Mouse (Mus musculus) heart, embryonic 15.5 days (tissue): Measurements from ENCODE around the gene Sspn. TPM values are rescaled to one million over a fixed set of nuclear protein-coding genes. Genes with fewer than 3 reads are reported as not detected.

Experiments used
- ATAC-seq: fragments of 200-750 bp; cut with Nextera tagmentation; replicated peaks from 2 replicates; pipeline ENCODE4 v1.8.0; 2017; ENCODE audit warnings: low read depth, moderate TSS enrichment; ENCODE audit not compliant: insufficient number of reproducible peaks, insufficient read depth, low FRiP score
- H3K27ac ChIP-seq: fragments of 300-500 bp; sonication (generic); 2 replicates; pipeline ENCODE4 v1.5.1; 2015; ENCODE audit warnings: mild to moderate bottlenecking, inconsistent platforms
- H3K27me3 ChIP-seq: fragments of 300-500 bp; sonication (generic); 2 replicates; pipeline ENCODE4 v1.6.1; 2015; ENCODE audit warnings: inconsistent platforms
- H3K36me3 ChIP-seq: fragments of 300-500 bp; sonication (generic); 2 replicates; pipeline ENCODE4 v1.6.1; 2015; ENCODE audit warnings: mild to moderate bottlenecking, inconsistent platforms
- H3K4me1 ChIP-seq: fragments of 300-500 bp; sonication (generic); replicated peaks from 2 replicates; pipeline ENCODE4 v1.6.1; 2015; ENCODE audit warnings: inconsistent platforms
- H3K4me2 ChIP-seq: fragments of 300-500 bp; sonication (generic); 2 replicates; pipeline ENCODE4 v1.6.1; 2015; ENCODE audit warnings: inconsistent platforms, mild to moderate bottlenecking, moderate library complexity
- H3K4me3 ChIP-seq: fragments of 300-500 bp; sonication (generic); 2 replicates; pipeline ENCODE4 v1.5.1; 2015; ENCODE audit warnings: mild to moderate bottlenecking, inconsistent platforms
- H3K9ac ChIP-seq: fragments of 300-500 bp; sonication (generic); 2 replicates; pipeline ENCODE4 v1.6.1; 2015; ENCODE audit warnings: mild to moderate bottlenecking, inconsistent platforms
- H3K9me3 ChIP-seq: fragments of 300-500 bp; sonication (generic); replicated peaks from 2 replicates; pipeline ENCODE4 v1.6.1; 2016; ENCODE audit warnings: inconsistent platforms
- WGBS: fragments of 180-500 bp; shearing (Covaris S2); methylation state at CpG from one replicate; pipeline ENCODE4 v1.1.7; 2015; ENCODE audit warnings: mixed read lengths; 5-methylcytosine and 5-hydroxymethylcytosine counted together
- polyA plus RNA-seq: library from polyadenylated mRNA; unstranded; fragments of >200 nt; fragmentation: Nextera tagmentation; extraction: Ambion mirVana; gene quantifications from 2 replicates; pipeline ENCODE4 v1.2.1, GENCODE M21; 2015

The Sspn gene
- polyA plus RNA-seq, 1 experiment from 2014 or later = 71.4 TPM

DNA sequence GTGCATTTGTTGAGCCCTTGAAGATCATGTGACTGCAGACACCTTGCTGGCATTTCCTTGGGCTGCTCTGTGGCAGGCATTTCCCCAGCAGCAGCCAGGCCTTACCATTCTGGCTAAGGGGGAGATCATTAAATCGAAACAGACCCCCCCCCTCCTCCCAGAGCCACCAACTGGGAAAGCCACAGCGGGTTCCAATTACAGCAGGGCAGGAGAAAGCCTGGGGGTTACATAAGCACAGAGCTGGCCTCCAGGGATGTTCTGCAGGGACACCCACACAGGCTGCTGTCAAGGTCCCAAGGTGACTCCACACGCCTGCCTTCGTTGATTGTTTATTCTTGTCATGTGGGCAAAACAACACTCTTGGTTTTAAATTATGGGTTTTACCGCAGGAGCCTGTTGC lies 26.6 kb downstream of the Sspn start:
- no peak overlapping the region for H3K4me2 ChIP-seq
- H3K27me3 ChIP-seq = no peaks in the 10 kb centered on the region
- ATAC-seq = no peak
- H3K4me3 ChIP-seq = no peak overlapping the region
- peak overlapping the region; percentile 86 for H3K27ac ChIP-seq
- H3K36me3 ChIP-seq = 0 out of 2 replicates have a peak, but pooled peaks cover 4% of the 10 kb centered on the region
- H3K9ac ChIP-seq = no peak overlapping the region
- 35% methylated on average over 5 of the region's 5 CpGs for WGBS
- peaks cover 35% of the 10 kb centered on the region for H3K4me1 ChIP-seq
- H3K9me3 ChIP-seq = no peaks in the 10 kb centered on the region

DNA sequence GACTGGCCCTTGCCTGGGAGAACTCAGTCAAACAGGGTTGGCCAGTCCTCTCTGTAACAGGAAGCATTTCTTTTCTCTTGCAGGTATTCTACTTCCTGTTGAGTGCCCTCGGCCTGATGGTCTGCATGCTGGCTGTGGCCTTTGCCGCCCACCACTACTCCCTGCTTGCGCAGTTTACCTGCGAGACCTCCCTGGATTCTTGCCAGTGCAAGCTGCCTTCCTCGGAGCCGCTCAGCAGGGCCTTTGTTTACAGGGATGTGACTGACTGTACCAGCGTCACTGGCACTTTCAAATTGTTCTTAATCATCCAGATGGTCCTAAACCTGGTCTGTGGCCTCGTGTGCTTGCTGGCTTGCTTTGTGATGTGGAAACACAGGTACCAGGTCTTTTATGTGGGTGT lies 29.6 kb downstream of the Sspn start:
- Histone ChIP-seq H3K4me1 (peaks cover 33% of the 10 kb centered on the region), H3K27me3 (no peaks in the 10 kb centered on the region), H3K27ac (no peak overlapping the region), H3K9ac (no peak overlapping the region), H3K4me3 (no peak overlapping the region), H3K4me2 (no peak overlapping the region), H3K36me3 (0 out of 2 replicates have a peak, but pooled peaks cover 4% of the 10 kb centered on the region), H3K9me3 (no peaks in the 10 kb centered on the region)
- no peak for ATAC-seq
- WGBS = 60% methylated on average over 8 of the region's 8 CpGs

DNA sequence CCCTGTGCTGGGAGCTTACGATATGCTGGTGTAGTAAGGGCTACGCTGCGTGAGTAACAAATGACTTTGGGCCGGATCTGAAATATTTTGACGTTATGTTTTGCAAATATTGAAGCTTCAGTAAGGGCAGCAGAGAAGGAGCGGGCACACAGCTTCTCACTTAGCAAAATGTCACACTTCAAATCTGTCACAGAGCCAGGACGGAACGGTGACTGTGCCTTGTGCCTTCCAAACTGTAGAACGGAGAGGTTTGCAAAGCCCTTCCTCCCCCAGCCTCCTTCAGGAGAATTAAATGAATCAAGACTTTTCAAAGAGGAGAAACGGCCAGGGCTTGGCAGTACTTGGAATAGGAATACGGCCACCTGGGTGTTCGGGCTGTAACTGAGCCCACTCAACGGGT lies 32.5 kb downstream of the Sspn start:
- no peak for ATAC-seq
- H3K36me3 ChIP-seq = 0 out of 2 replicates have a peak, but pooled peaks cover 4% of the 10 kb centered on the region
- no peak overlapping the region for H3K9ac ChIP-seq
- H3K4me3 ChIP-seq = no peak overlapping the region
- H3K4me2 ChIP-seq = no peak overlapping the region
- no peaks in the 10 kb centered on the region for H3K9me3 ChIP-seq
- 81% methylated on average over 13 of the region's 13 CpGs for WGBS
- peak overlapping the region; percentile 20 for H3K27ac ChIP-seq
- no peaks in the 10 kb centered on the region for H3K27me3 ChIP-seq
- peaks cover 39% of the 10 kb centered on the region for H3K4me1 ChIP-seq

DNA sequence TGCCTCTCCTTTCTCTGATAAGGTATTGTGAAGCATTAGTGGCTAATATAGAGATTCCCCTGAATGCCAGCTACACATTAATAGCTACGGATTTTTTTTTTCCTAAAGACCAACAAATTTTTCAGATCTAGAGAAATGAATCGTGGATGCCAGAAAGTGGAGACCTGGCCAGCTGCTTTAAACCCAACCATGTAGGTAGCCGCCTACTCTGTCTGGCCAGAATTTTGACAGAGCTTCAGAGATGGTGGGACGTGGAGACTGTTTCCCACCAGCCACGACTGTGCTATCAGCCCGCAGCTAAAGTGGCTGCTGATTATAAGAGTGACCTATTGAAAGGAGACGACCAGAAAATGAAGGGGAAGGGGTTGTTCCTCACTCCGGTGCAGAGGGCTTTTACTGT lies 36.3 kb downstream of the Sspn start:
- Histone ChIP-seq H3K4me3 (no peak overlapping the region), H3K9me3 (no peaks in the 10 kb centered on the region), H3K4me1 (peaks cover 46% of the 10 kb centered on the region), H3K27ac (peak overlapping the region; percentile 74), H3K9ac (no peak overlapping the region), H3K36me3 (no peaks in the 10 kb centered on the region), H3K27me3 (no peaks in the 10 kb centered on the region), H3K4me2 (no peak overlapping the region)
- 34% methylated on average over 8 of the region's 8 CpGs for WGBS
- 0 out of 2 replicates have a peak, but pooled peaks have one; percentile 33 for ATAC-seq

DNA sequence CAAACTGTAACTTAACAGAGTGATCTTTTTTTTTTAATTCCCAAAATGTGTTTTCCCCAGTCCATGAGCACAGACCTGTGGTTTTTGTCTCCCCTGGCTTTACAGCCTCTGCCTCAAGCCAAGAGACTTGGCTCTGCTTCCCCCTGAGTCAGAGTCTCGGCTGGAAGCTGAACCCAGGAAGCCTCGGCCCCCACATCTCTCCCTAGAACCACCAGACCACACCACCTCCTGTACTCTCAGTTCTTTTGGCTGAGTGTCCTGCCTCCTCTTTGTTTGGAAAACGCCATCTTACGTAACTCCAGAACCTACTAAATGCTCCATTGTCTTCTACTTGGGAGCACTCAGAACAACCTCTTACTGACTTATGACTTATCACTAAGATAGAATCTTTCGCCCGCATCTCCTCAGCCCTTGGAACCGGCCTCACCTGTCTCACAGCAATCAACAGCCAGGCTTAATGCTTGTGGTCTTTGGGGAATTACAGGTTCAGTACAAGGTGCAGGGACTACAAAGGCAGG lies 36.9 kb downstream of the Sspn start:
- ATAC-seq = no peak
- H3K4me3 ChIP-seq = no peak overlapping the region
- H3K27ac ChIP-seq = peak overlapping the region; percentile 74
- no peaks in the 10 kb centered on the region for H3K36me3 ChIP-seq
- WGBS = 40% methylated on average over 7 of the region's 7 CpGs
- H3K4me1 ChIP-seq = peaks cover 47% of the 10 kb centered on the region
- no peaks in the 10 kb centered on the region for H3K9me3 ChIP-seq
- H3K4me2 ChIP-seq = no peak overlapping the region
- H3K9ac ChIP-seq = no peak overlapping the region
- H3K27me3 ChIP-seq = no peaks in the 10 kb centered on the region

DNA sequence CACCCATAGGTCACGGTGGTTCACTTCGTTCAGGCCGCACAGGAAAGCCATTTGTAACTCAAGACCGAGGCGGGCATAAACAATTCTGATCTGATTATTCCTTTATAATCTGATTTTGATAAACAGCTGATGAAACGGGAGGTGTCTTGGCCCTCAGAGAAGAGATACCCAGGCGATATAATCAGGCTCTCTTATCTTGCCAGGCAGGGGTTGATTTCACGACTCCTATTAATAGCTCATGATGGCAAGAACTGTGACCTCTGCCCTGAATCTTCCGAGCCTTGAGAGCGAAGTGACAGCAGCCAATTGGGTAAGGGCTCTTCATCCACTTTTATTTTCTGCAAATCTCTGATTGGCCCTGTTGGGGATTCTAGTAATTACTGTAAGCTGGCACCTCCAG lies 37.4 kb downstream of the Sspn start:
- peaks cover 46% of the 10 kb centered on the region for H3K4me1 ChIP-seq
- H3K27me3 ChIP-seq = no peaks in the 10 kb centered on the region
- ATAC-seq = no peak
- no peak overlapping the region for H3K9ac ChIP-seq
- H3K27ac ChIP-seq = peak overlapping the region; percentile 74
- H3K4me3 ChIP-seq = no peak overlapping the region
- no peaks in the 10 kb centered on the region for H3K36me3 ChIP-seq
- WGBS = 38% methylated on average over 10 of the region's 10 CpGs
- H3K4me2 ChIP-seq = no peak overlapping the region
- no peaks in the 10 kb centered on the region for H3K9me3 ChIP-seq

DNA sequence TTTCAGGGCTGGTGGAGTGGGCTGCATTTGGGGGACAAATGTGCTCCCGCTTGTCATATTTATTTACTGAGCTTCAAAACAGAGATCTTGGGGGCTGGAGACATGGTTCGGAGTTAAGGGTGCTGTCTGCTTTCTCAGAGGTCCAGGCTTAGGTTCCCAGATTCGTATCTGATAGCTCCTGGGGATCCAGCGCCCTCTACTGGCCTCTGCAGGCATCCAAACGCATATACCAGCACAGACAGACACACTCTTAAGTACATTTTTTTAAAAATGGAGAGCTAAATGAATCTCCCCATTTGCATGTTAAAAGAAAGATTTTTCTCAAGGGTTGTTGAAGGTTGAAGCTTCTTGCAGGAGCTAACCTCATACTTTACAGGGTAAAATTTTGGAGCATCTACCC lies 38.1 kb downstream of the Sspn start:
- Histone ChIP-seq H3K4me2 (no peak overlapping the region), H3K4me3 (no peak overlapping the region), H3K27me3 (no peaks in the 10 kb centered on the region), H3K9me3 (no peaks in the 10 kb centered on the region), H3K4me1 (peaks cover 40% of the 10 kb centered on the region), H3K9ac (no peak overlapping the region), H3K36me3 (no peaks in the 10 kb centered on the region), H3K27ac (no peak overlapping the region)
- ATAC-seq = no peak
- WGBS = 81% methylated on average over 5 of the region's 5 CpGs

DNA sequence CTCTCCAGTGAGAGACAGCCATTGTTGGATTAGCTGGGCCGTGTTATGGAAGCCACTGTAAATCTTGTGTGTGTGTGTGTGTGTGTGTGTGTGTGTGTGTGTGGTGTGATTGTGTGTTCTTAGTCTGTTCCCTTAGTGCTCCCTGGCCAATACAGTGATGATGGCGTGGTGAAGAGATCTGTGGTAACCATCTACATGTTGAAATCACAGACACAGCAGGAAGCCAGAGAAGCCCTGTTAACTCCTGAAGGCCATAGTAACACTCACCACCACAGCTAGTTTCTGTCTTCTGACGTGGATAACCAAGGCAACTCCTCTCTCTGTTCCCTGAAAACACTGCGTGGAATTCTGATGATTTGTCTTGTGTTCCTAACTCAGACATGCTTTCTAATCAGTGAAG lies 40.7 kb downstream of the Sspn start:
- H3K4me3 ChIP-seq = no peak overlapping the region
- no peak for ATAC-seq
- no peak overlapping the region for H3K9ac ChIP-seq
- peaks cover 36% of the 10 kb centered on the region for H3K4me1 ChIP-seq
- H3K27ac ChIP-seq = no peak overlapping the region
- no peaks in the 10 kb centered on the region for H3K36me3 ChIP-seq
- H3K4me2 ChIP-seq = no peak overlapping the region
- H3K27me3 ChIP-seq = no peaks in the 10 kb centered on the region
- WGBS = 67% methylated on average over 4 of the region's 4 CpGs
- no peaks in the 10 kb centered on the region for H3K9me3 ChIP-seq

DNA sequence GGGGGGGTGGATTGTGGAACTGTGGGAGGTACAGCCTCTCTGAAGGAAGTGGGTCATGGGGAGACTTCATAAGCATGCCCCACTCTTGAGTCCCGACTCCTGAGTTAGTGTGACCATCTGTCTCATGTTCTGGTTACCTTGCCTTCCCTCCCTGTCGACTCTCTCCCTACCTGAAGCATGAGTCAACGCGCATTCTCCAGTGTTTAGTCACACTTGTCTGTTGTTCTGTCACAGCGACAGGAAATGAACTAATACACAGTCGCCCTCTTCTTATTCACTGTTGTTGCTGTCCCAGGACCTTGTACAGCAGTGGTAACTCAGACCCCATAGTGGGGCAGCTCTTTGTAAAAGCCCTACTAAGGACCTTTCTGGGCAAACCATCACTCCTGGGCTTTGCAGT lies 41.4 kb downstream of the Sspn start:
- Histone ChIP-seq H3K9ac (no peak overlapping the region), H3K27me3 (no peaks in the 10 kb centered on the region), H3K4me1 (peaks cover 36% of the 10 kb centered on the region), H3K4me3 (no peak overlapping the region), H3K9me3 (no peaks in the 10 kb centered on the region), H3K36me3 (no peaks in the 10 kb centered on the region), H3K27ac (no peak overlapping the region), H3K4me2 (no peak overlapping the region)
- ATAC-seq = no peak
- WGBS = 64% methylated on average over 6 of the region's 6 CpGs

DNA sequence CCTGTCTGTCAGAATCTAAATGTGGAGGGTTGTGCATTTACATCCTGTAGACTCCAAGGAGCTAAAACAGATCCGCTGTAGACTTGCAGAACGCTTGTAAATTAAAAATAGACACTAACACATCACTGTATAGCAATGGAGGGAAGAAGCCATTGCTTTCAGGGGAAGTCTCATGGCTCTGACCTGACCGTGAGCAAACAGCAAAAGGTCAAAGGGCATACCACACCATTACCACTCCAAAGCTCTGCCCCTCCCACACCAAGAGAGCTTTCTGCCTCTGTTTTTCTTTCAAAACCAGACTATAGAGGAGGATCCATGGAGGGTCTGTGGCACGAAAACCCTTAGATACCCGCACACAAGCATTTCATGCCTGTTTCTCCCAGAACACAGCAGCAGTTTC lies 41.9 kb downstream of the Sspn start:
- Histone ChIP-seq H3K36me3 (no peaks in the 10 kb centered on the region), H3K4me1 (peaks cover 33% of the 10 kb centered on the region), H3K9me3 (no peaks in the 10 kb centered on the region), H3K27ac (no peak overlapping the region), H3K27me3 (no peaks in the 10 kb centered on the region), H3K9ac (no peak overlapping the region), H3K4me2 (no peak overlapping the region), H3K4me3 (no peak overlapping the region)
- ATAC-seq = no peak
- 57% methylated on average over 5 of the region's 5 CpGs for WGBS

DNA sequence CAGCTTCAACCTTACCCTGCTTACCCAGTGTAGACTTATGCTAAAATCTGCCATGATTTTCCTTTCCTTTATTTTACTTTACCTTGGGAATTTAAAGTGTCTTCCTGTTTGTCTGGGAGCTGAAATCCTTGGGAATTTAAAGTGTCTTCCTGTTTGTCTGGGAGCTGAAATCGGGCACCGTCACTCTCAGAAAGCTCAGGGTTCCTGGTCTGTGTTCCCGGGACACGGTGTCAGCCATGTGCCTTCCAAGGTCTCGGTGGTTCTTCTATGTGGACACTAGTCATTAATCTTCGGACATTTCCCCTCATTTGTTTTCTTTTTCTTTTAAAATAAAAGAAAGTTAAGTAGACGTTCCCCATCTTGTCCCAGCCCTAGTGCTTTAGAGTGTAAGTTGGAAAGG lies 43.3 kb downstream of the Sspn start:
- Histone ChIP-seq H3K4me3 (no peak overlapping the region), H3K27ac (no peak overlapping the region), H3K27me3 (no peaks in the 10 kb centered on the region), H3K4me1 (peaks cover 21% of the 10 kb centered on the region), H3K36me3 (no peaks in the 10 kb centered on the region), H3K4me2 (no peak overlapping the region), H3K9ac (no peak overlapping the region), H3K9me3 (no peaks in the 10 kb centered on the region)
- ATAC-seq = no peak
- 65% methylated on average over 7 of the region's 7 CpGs for WGBS

DNA sequence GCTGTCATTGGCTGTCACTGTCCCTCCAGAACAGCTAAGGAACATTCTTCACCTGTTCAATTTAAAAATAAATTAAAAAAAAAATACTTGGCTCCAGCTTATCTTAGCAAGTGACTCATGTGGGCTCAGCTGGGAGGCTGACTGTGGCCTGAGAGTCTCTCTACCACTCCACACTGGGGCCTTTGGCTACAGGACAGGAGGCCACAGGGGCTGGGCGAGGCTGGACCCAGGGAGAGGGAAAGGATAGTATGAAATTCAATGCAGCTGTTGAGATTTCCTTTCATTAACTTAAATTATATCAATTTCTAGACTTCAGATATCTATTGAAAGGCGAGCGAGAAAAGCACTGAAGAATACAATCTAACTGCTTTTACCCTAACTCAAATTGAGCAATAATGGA lies 45.9 kb downstream of the Sspn start:
- Histone ChIP-seq H3K36me3 (no peaks in the 10 kb centered on the region), H3K9me3 (no peaks in the 10 kb centered on the region), H3K4me1 (peaks cover 21% of the 10 kb centered on the region), H3K4me3 (no peak overlapping the region), H3K4me2 (no peak overlapping the region), H3K9ac (no peak overlapping the region), H3K27ac (peak overlapping the region; percentile 21; the same call in 1 of the 2 replicates), H3K27me3 (no peaks in the 10 kb centered on the region)
- WGBS = 72% methylated on average over 3 of the region's 3 CpGs
- no peak for ATAC-seq
